Mouse (Mus musculus) E14TG2a.4 (cell line): ENCODE data around the gene Ttc8.

Source experiments
- H3K27me3 ChIP-seq: 2 replicates; pipeline ENCODE4 v1.6.1; 2014; ENCODE audit warnings: low read length, control low read depth; ENCODE audit not compliant: insufficient read depth
- H3K36me3 ChIP-seq: 2 replicates; pipeline ENCODE4 v1.6.1; 2014; ENCODE audit warnings: low read length, control low read depth; ENCODE audit not compliant: insufficient read depth
- H3K4me1 ChIP-seq: replicated peaks from 2 replicates; pipeline ENCODE4 v1.6.1; 2014; ENCODE audit warnings: low read depth, low read length, control low read depth
- H3K4me3 ChIP-seq: replicated peaks from 2 replicates; pipeline ENCODE4 v1.5.1; 2014; ENCODE audit warnings: mild to moderate bottlenecking, low read length
- H3K9me3 ChIP-seq: 2 replicates; pipeline ENCODE4 v1.6.1; 2014; ENCODE audit warnings: low read length, control low read depth
- CTCF ChIP-seq: conservative IDR thresholded peaks from 2 replicates; pipeline ENCODE4 v1.5.1; 2014; ENCODE audit warnings: low read length
- NANOG ChIP-seq: IDR thresholded peaks from 2 replicates; pipeline ENCODE4 v1.6.1; 2014; ENCODE audit warnings: borderline replicate concordance, low read length, mixed read lengths
- POU5F1 ChIP-seq: IDR thresholded peaks from 2 replicates; pipeline ENCODE4 v1.6.1; 2014; ENCODE audit warnings: low read length, borderline replicate concordance

The Ttc8 gene

GRCm38 (mm10) chr12:99024430-99024960 lies 104.1 kb downstream of the Ttc8 start:
- no peak overlapping the region for H3K4me3 ChIP-seq
- no peaks in the 10 kb centered on the region for H3K27me3 ChIP-seq
- H3K9me3 ChIP-seq: no peaks in the 10 kb centered on the region
- TF ChIP-seq NANOG: peak; percentile 72
- TF ChIP-seq CTCF: no peak
- no peaks in the 10 kb centered on the region for H3K36me3 ChIP-seq
- 0 out of 2 replicates have a peak, but pooled peaks cover 3% of the 10 kb centered on the region for H3K4me1 ChIP-seq

GRCm38 (mm10) chr12:99026291-99026690 lies 105.9 kb downstream of the Ttc8 start:
- Histone ChIP-seq H3K36me3 (no peaks in the 10 kb centered on the region), H3K27me3 (no peaks in the 10 kb centered on the region)

GRCm38 (mm10) chr12:99028665-99029064 lies 108.3 kb downstream of the Ttc8 start:
- Histone ChIP-seq H3K9me3 (no peaks in the 10 kb centered on the region), H3K4me1 (0 out of 2 replicates have a peak, but pooled peaks cover 3% of the 10 kb centered on the region), H3K27me3 (no peaks in the 10 kb centered on the region), H3K4me3 (no peak overlapping the region), H3K36me3 (no peaks in the 10 kb centered on the region)
- no peak for TF ChIP-seq POU5F1
- TF ChIP-seq NANOG: no peak
- no peak for TF ChIP-seq CTCF

More at GRCm38 (mm10) chr12:99026291-99026690, 105.9 kb downstream of the Ttc8 start:
- no peak overlapping the region for H3K4me3 ChIP-seq
- H3K4me1 ChIP-seq: 0 out of 2 replicates have a peak, but pooled peaks cover 3% of the 10 kb centered on the region
- no peak for TF ChIP-seq NANOG
- TF ChIP-seq CTCF: no peak
- TF ChIP-seq POU5F1: no peak
- no peaks in the 10 kb centered on the region for H3K9me3 ChIP-seq

GRCm38 (mm10) chr12:99030022-99030421 lies 109.6 kb downstream of the Ttc8 start:
- TF ChIP-seq POU5F1 (no peak), CTCF (no peak), NANOG (no peak)
- H3K36me3 ChIP-seq: no peaks in the 10 kb centered on the region
- H3K9me3 ChIP-seq: no peaks in the 10 kb centered on the region
- no peaks in the 10 kb centered on the region for H3K27me3 ChIP-seq
- no peaks in the 10 kb centered on the region for H3K4me1 ChIP-seq
- no peak overlapping the region for H3K4me3 ChIP-seq
